Mouse (Mus musculus) thymus, adult 18-20 months (tissue): ENCODE results near the gene Meis1.

Experiments
- DNase-seq, 2 experiments: peaks; one replicate each; pipeline ENCODE4 v3.0.0; 2022; ENCODE audit warnings: mixed read lengths in 2 of 2

Meis1 gene

GRCm38 (mm10) chr11:19014441-19015161 is 4.2 kb downstream of the Meis1 start:
- DNase-seq: no peak

GRCm38 (mm10) chr11:19014113-19014440 is 4.7 kb downstream of the Meis1 start:
- DNase-seq: no peak

- DNase-seq: no peak
Measured at GRCm38 (mm10) chr11:19013141-19014112, 5.4 kb downstream of the Meis1 start.

GRCm38 (mm10) chr11:19012463-19013115 is 6.2 kb downstream of the Meis1 start:
- no peak for DNase-seq

GRCm38 (mm10) chr11:19012001-19012400 is 6.8 kb downstream of the Meis1 start:
- DNase-seq: no peak

GRCm38 (mm10) chr11:19011108-19011805 is 7.5 kb downstream of the Meis1 start:
- no peak for DNase-seq

GRCm38 (mm10) chr11:19010396-19010811 is 8.4 kb downstream of the Meis1 start:
- DNase-seq: no peak

GRCm38 (mm10) chr11:19009536-19010395 is 9.0 kb downstream of the Meis1 start:
- no peak for DNase-seq

- no peak for DNase-seq
Measured at GRCm38 (mm10) chr11:19008610-19009384, 10.0 kb downstream of the Meis1 start.

- DNase-seq: no peak
Measured at GRCm38 (mm10) chr11:19007541-19008424, 11.0 kb downstream of the Meis1 start.

- no peak for DNase-seq
Measured at GRCm38 (mm10) chr11:19007068-19007467, 11.7 kb downstream of the Meis1 start.

- no peak for DNase-seq
Measured at GRCm38 (mm10) chr11:19005913-19006693, 12.7 kb downstream of the Meis1 start.

GRCm38 (mm10) chr11:19005007-19005912 is 13.5 kb downstream of the Meis1 start:
- DNase-seq: no peak

- no peak for DNase-seq
Measured at GRCm38 (mm10) chr11:19003066-19003465, 15.7 kb downstream of the Meis1 start.

GRCm38 (mm10) chr11:18996767-18997166 is 22.0 kb downstream of the Meis1 start:
- no peak for DNase-seq

- no peak for DNase-seq
Measured at GRCm38 (mm10) chr11:18996289-18996688, 22.5 kb downstream of the Meis1 start.

- DNase-seq: no peak
Measured at GRCm38 (mm10) chr11:18992796-18993195, 26.0 kb downstream of the Meis1 start.

- DNase-seq: no peak
Measured at GRCm38 (mm10) chr11:18990244-18990677, 28.5 kb downstream of the Meis1 start.
